Mouse (Mus musculus) CH12.LX (cell line): ENCODE measurements around the gene Lgals4. TPM values are rescaled to one million over a fixed set of nuclear protein-coding genes. Genes with fewer than 3 reads are reported as not detected.
"Not testable (repeated sequence)": the region's sequence is repeated elsewhere in the genome, so short reads cannot be mapped to it uniquely, and the experiment has no call there.

Source experiments
- DNase-seq: peaks from one replicate; pipeline ENCODE4 v3.0.0-alpha.2; 2013; ENCODE audit errors: extremely low read depth
- H3K27ac ChIP-seq: 2 replicates; pipeline ENCODE4 v1.5.1; 2012; ENCODE audit warnings: low read depth, mild to moderate bottlenecking, control low read depth, moderate library complexity; ENCODE audit not compliant: insufficient read depth
- H3K27me3 ChIP-seq: replicated peaks from 2 replicates; pipeline ENCODE3; 2012; ENCODE audit warnings: inconsistent platforms
- H3K36me3 ChIP-seq, 2 experiments: replicated peaks in 1 of 2; 2 replicates each; pipeline versions ENCODE3 to v1.6.1; 2012; ENCODE audit warnings: inconsistent platforms in 1 of 2, low read length in 1 of 2, mild to moderate bottlenecking in 1 of 2, mixed read lengths in 1 of 2, moderate library complexity in 1 of 2; ENCODE audit not compliant: control insufficient read depth in 1 of 2, insufficient read depth in 1 of 2
- H3K4me1 ChIP-seq, 2 experiments: 2 replicates each; pipeline ENCODE4 v1.6.1; 2012; ENCODE audit warnings: inconsistent platforms in 1 of 2, moderate library complexity in 1 of 2; ENCODE audit not compliant: insufficient read depth in 2 of 2, control insufficient read depth in 1 of 2
- H3K4me2 ChIP-seq: 2 replicates; pipeline ENCODE4 v1.6.1; 2012; ENCODE audit warnings: low read depth, mild to moderate bottlenecking, control low read depth; ENCODE audit not compliant: poor library complexity, insufficient read depth, severe bottlenecking
- H3K4me3 ChIP-seq, 3 experiments: fragments of 150-350 bp in 1 of 3; sonication (generic) in 1 of 3; replicated peaks in 1 of 3; 2 replicates each; pipeline versions ENCODE3 to v1.5.1; 2011 to 2012; ENCODE audit warnings: low read depth in 2 of 3, low read length in 2 of 3, mild to moderate bottlenecking in 2 of 3, moderate library complexity in 2 of 3, control low read depth in 1 of 3, improper control_type of control experiment in 1 of 3, inconsistent platforms in 1 of 3, mixed read lengths in 1 of 3; ENCODE audit not compliant: poor library complexity in 1 of 3
- H3K79me2 ChIP-seq: replicated peaks from 2 replicates; pipeline ENCODE4 v1.6.1; 2012; ENCODE audit warnings: mild to moderate bottlenecking, moderate library complexity; ENCODE audit not compliant: control insufficient read depth, poor library complexity, insufficient read depth, severe bottlenecking; ENCODE audit errors: extremely low read depth
- H3K9ac ChIP-seq: 2 replicates; pipeline ENCODE4 v1.6.1; 2012; ENCODE audit warnings: low read depth, mild to moderate bottlenecking, control low read depth, moderate library complexity; ENCODE audit not compliant: insufficient read depth
- H3K9me3 ChIP-seq: replicated peaks from 2 replicates; pipeline ENCODE3; 2012; ENCODE audit warnings: low read length, inconsistent platforms, mixed read lengths
- CHD1 ChIP-seq: IDR thresholded peaks from 2 replicates; pipeline ENCODE4 v1.6.1; 2012; ENCODE audit warnings: low read depth, low read length, improper control_type of control experiment, inconsistent platforms
- E2F4 ChIP-seq: IDR thresholded peaks from 2 replicates; pipeline ENCODE4 v1.6.1; 2011; ENCODE audit warnings: low read depth, low read length, improper control_type of control experiment; ENCODE audit not compliant: insufficient replicate concordance
- EP300 ChIP-seq: IDR thresholded peaks from 2 replicates; pipeline ENCODE4 v1.6.1; 2011; ENCODE audit warnings: low read length, improper control_type of control experiment
- ETS1 ChIP-seq: conservative IDR thresholded peaks from 2 replicates; pipeline ENCODE4 v1.6.1; 2012; ENCODE audit warnings: low read depth, mild to moderate bottlenecking, inconsistent platforms, low read length, improper control_type of control experiment, moderate library complexity
- HCFC1 ChIP-seq: IDR thresholded peaks from 2 replicates; pipeline ENCODE4 v1.6.1; 2012; ENCODE audit warnings: low read depth, mild to moderate bottlenecking, inconsistent platforms, low read length, improper control_type of control experiment
- JUND ChIP-seq: conservative IDR thresholded peaks from 2 replicates; pipeline ENCODE4 v1.6.1; 2011; ENCODE audit warnings: low read depth, low read length, improper control_type of control experiment
- MAFK ChIP-seq: IDR thresholded peaks from 2 replicates; pipeline ENCODE4 v1.6.1; 2011; ENCODE audit warnings: low read length, improper control_type of control experiment; ENCODE audit not compliant: insufficient replicate concordance
- MXI1 ChIP-seq: IDR thresholded peaks from 2 replicates; pipeline ENCODE4 v1.6.1; 2011; ENCODE audit warnings: mild to moderate bottlenecking, low read depth, low read length, improper control_type of control experiment
- NELFE ChIP-seq: IDR thresholded peaks from 2 replicates; pipeline ENCODE4 v1.6.1; 2011; ENCODE audit warnings: low read depth, low read length, improper control_type of control experiment
- POLR2A ChIP-seq: IDR thresholded peaks from 2 replicates; pipeline ENCODE4 v1.6.1; 2011; ENCODE audit warnings: low read depth, mild to moderate bottlenecking, improper control_type of control experiment, low read length
- POLR2AphosphoS2 ChIP-seq: IDR thresholded peaks from 2 replicates; pipeline ENCODE4 v1.6.1; 2011; ENCODE audit warnings: low read depth, low read length, improper control_type of control experiment
- RAD21 ChIP-seq: IDR thresholded peaks from 2 replicates; pipeline ENCODE4 v1.6.1; 2011; ENCODE audit warnings: low read depth, mild to moderate bottlenecking, low read length, improper control_type of control experiment, moderate library complexity
- RCOR1 ChIP-seq: conservative IDR thresholded peaks from 2 replicates; pipeline ENCODE4 v1.6.1; 2012; ENCODE audit warnings: low read depth, mild to moderate bottlenecking, inconsistent platforms, low read length, improper control_type of control experiment
- TCF12 ChIP-seq: IDR thresholded peaks from 2 replicates; pipeline ENCODE4 v1.6.1; 2014; ENCODE audit warnings: low read depth, mild to moderate bottlenecking, inconsistent platforms, low read length, improper control_type of control experiment
- dilution Hi-C: fragments of 300-500 bp; cut with MboI; formaldehyde crosslinking; loops from 2 replicates; pipeline ENCODE4 v1.14.3; 2020; ENCODE audit warnings: low sequenced_read_pairs; ENCODE audit not compliant: extremely low pct_unique_long_range_greater_than_20kb, extremely low pct_ligation_motif_present
- in situ Hi-C: fragments of 300-500 bp; cut with MboI; formaldehyde crosslinking; loops from 3 replicates; pipeline ENCODE4 v1.14.3; 2019; ENCODE audit warnings: low sequenced_read_pairs, low pct_ligation_motif_present, low pct_unique_long_range_greater_than_20kb, mixed read lengths
- polyA plus RNA-seq: library from polyadenylated mRNA; unstranded; fragments of >175 nt; gene quantifications from 2 replicates; pipeline ENCODE4 v1.2.1, GENCODE M21; 2012; ENCODE audit warnings: low read depth; ENCODE audit not compliant: insufficient read length
- total RNA-seq, 2 experiments: library from RNA; depleted of rRNA; stranded (reverse); fragments of 300-350 nt in 1 of 2; fragments of >200 nt in 1 of 2; gene quantifications; 2 replicates each; pipeline ENCODE4 v1.2.3; 2012 to 2014

Lgals4 gene
- total and polyA plus RNA-seq, 3 experiments = 2.6 to 7.0 (median 6.5) TPM

DNA sequence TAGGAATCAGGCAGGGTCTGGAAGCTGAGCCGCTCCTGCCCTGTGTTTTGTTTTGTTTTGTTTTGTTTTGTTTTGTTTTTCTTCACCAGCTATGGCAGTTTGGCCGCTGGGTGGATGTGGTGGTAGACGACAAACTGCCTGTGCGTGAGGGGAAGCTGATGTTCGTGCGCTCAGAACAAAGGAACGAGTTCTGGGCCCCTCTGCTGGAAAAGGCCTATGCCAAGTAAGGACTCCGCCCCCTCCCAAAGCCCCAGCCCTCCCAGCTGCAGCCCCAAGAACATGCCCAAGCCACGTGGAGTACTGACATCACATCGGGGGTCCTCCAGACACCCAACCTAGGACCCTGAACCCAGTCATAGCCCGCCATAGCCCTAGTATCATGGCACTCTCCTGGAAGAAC is 49.4 kb downstream of the Lgals4 start:
- TF ChIP-seq E2F4 (no peak), TCF12 (no peak), ETS1 (no peak), RCOR1 (no peak), RAD21 (no peak), JUND (no peak), POLR2A (no peak), CHD1 (no peak), POLR2AphosphoS2 (no peak), NELFE (no peak), MAFK (no peak), EP300 (no peak), HCFC1 (no peak)

DNA sequence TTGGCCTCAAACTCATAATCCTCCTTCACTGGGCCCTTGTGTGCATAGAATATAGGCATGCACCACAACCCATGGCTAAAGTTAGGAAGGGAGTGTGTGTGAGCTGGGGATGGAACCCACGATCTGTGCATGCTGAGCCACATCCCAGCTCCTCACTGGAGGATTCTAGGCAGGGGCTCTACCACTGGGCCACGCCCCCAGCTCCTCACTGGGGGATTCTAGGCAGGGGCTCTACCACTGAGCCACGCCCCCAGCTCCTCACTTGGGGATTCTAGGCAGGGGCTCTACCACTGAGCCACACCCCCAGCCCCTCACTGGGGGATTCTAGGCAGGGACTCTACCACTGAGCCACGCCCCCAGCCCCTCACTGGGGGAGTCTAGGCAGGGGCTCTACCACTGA is 50.0 kb downstream of the Lgals4 start:
- H3K9ac ChIP-seq, H3K4me2 ChIP-seq, dilution Hi-C loops, H3K27me3 ChIP-seq, H3K79me2 ChIP-seq, in situ Hi-C loops, H3K9me3 ChIP-seq, DNase-seq, H3K27ac ChIP-seq, H3K4me3 ChIP-seq: not testable (repeated sequence)
- Histone ChIP-seq H3K36me3 (peaks cover 0 to 13% of the 10 kb centered on the region in 2 experiments), H3K4me1 (peaks cover 3 to 14% of the 10 kb centered on the region in 2 experiments; a peak in 3 of 4 replicates)

More for the DNA sequence above, 49.4 kb downstream of the Lgals4 start:
- peaks cover 3 to 14% of the 10 kb centered on the region in 2 experiments; a peak in 3 of 4 replicates for H3K4me1 ChIP-seq
- no peaks in the 10 kb centered on the region for H3K79me2 ChIP-seq
- DNase-seq = no peak
- H3K4me2 ChIP-seq = no peak overlapping the region
- no peaks in the 10 kb centered on the region for H3K9me3 ChIP-seq
- dilution Hi-C loops (no loop called here), in situ Hi-C loops (no loop called here)
- H3K4me3 ChIP-seq = no peak overlapping the region
- H3K36me3 ChIP-seq = peaks cover 0 to 7% of the 10 kb centered on the region in 2 experiments
- H3K27ac ChIP-seq = no peak overlapping the region
- H3K9ac ChIP-seq = no peak overlapping the region
- H3K27me3 ChIP-seq = no peaks in the 10 kb centered on the region

GRCm38 (mm10) chr7:28886486-28886885 is 52.8 kb downstream of the Lgals4 start:
- in situ Hi-C loops (no loop called here), dilution Hi-C loops (no loop called here)
- no peak for TF ChIP-seq MXI1
- Histone ChIP-seq H3K4me2 (no peak overlapping the region), H3K27ac (no peak overlapping the region), H3K4me3 (no peak overlapping the region), H3K9ac (no peak overlapping the region), H3K27me3 (no peaks in the 10 kb centered on the region), H3K9me3 (no peaks in the 10 kb centered on the region), H3K36me3 (peaks cover under 1 to 36% of the 10 kb centered on the region in 2 experiments), H3K79me2 (no peaks in the 10 kb centered on the region), H3K4me1 (no peaks in the 10 kb centered on the region)
- no peak for DNase-seq
